Mouse (Mus musculus) regulatory T cell (primary cell): Measurements from ENCODE around the gene Zfp775.

Source experiments
- in situ Hi-C: fragments of 300-600 bp; cut with MboI, MseI; formaldehyde crosslinking; loops from one replicate; pipeline ENCODE4 v1.15.1; 2025; ENCODE audit warnings: high pct_unique_total_duplicates

The Zfp775 gene

GRCm38 (mm10) chr6:48591221-48591845, 10.5 kb upstream of the Zfp775 start:
- in situ Hi-C loops = no loop called here

GRCm38 (mm10) chr6:48591871-48592270, 10.0 kb upstream of the Zfp775 start:
- in situ Hi-C loops = no loop called here

GRCm38 (mm10) chr6:48593158-48594042, 8.5 kb upstream of the Zfp775 start, which contains the start of the genes Repin1 and Gm44965:
Gene Repin1, plus strand, starts transcription at chr6:48593883.
Gene Gm44965, plus strand, starts transcription at chr6:48593941.
- in situ Hi-C loops = no loop called here

- in situ Hi-C loops = no loop called here
These were observed 7.7 kb upstream of the Zfp775 start for GRCm38 (mm10) chr6:48594043-48594738.

- in situ Hi-C loops = no loop called here
These were observed 6.6 kb upstream of the Zfp775 start for GRCm38 (mm10) chr6:48595278-48595677.

GRCm38 (mm10) chr6:48596545-48597232, 5.2 kb upstream of the Zfp775 start:
- in situ Hi-C loops = no loop called here

GRCm38 (mm10) chr6:48597233-48597625, 4.6 kb upstream of the Zfp775 start:
- in situ Hi-C loops = no loop called here

- in situ Hi-C loops = no loop called here
These were observed 1.3 kb upstream of the Zfp775 start for GRCm38 (mm10) chr6:48600594-48600993.

- in situ Hi-C loops = no loop called here
These were observed 348 bp downstream of the Zfp775 start for GRCm38 (mm10) chr6:48602080-48602741.

- in situ Hi-C loops = no loop called here
These were observed 6.3 kb downstream of the Zfp775 start for GRCm38 (mm10) chr6:48608124-48608523.

GRCm38 (mm10) chr6:48609512-48609911, 7.6 kb downstream of the Zfp775 start:
- in situ Hi-C loops = no loop called here

- in situ Hi-C loops = no loop called here
These were observed 8.8 kb downstream of the Zfp775 start for GRCm38 (mm10) chr6:48610657-48611056.

GRCm38 (mm10) chr6:48613464-48613863, 11.6 kb downstream of the Zfp775 start:
- in situ Hi-C loops = no loop called here

GRCm38 (mm10) chr6:48614756-48615155, 12.9 kb downstream of the Zfp775 start:
- in situ Hi-C loops = no loop called here

- in situ Hi-C loops = loop anchor here (10.0 kb wide), 1 partner anchor 315 kb away; no protein-coding TSS in a partner anchor
These were observed 18.2 kb downstream of the Zfp775 start for GRCm38 (mm10) chr6:48620031-48620430.

GRCm38 (mm10) chr6:48622186-48622843, 20.5 kb downstream of the Zfp775 start:
- in situ Hi-C loops = loop anchor here (10.0 kb wide), 1 partner anchor 312 kb away; no protein-coding TSS in a partner anchor

- in situ Hi-C loops = loop anchor here (10.0 kb wide), 1 partner anchor 311 kb away; no protein-coding TSS in a partner anchor
These were observed 21.6 kb downstream of the Zfp775 start for GRCm38 (mm10) chr6:48623460-48623859.

- in situ Hi-C loops = loop anchor here (10.0 kb wide), 1 partner anchor 308 kb away; no protein-coding TSS in a partner anchor
These were observed 24.6 kb downstream of the Zfp775 start, which contains the start of gene AI854703 for GRCm38 (mm10) chr6:48626464-48626863. Gene AI854703, plus strand, starts transcription at chr6:48626764.

GRCm38 (mm10) chr6:48626984-48627383, 25.1 kb downstream of the Zfp775 start:
- in situ Hi-C loops = loop anchor here (10.0 kb wide), 1 partner anchor 308 kb away; no protein-coding TSS in a partner anchor

GRCm38 (mm10) chr6:48627511-48627924, 25.7 kb downstream of the Zfp775 start:
- in situ Hi-C loops = loop anchor here (10.0 kb wide), 1 partner anchor 307 kb away; no protein-coding TSS in a partner anchor
